Mouse (Mus musculus) urinary bladder, postnatal 14 days (tissue): ENCODE results near the gene Sh2d3c.

Experiments used
- DNase-seq: peaks from one replicate; pipeline ENCODE4 v3.0.0; 2021; ENCODE audit warnings: low spot score

Gene Sh2d3c

DNA sequence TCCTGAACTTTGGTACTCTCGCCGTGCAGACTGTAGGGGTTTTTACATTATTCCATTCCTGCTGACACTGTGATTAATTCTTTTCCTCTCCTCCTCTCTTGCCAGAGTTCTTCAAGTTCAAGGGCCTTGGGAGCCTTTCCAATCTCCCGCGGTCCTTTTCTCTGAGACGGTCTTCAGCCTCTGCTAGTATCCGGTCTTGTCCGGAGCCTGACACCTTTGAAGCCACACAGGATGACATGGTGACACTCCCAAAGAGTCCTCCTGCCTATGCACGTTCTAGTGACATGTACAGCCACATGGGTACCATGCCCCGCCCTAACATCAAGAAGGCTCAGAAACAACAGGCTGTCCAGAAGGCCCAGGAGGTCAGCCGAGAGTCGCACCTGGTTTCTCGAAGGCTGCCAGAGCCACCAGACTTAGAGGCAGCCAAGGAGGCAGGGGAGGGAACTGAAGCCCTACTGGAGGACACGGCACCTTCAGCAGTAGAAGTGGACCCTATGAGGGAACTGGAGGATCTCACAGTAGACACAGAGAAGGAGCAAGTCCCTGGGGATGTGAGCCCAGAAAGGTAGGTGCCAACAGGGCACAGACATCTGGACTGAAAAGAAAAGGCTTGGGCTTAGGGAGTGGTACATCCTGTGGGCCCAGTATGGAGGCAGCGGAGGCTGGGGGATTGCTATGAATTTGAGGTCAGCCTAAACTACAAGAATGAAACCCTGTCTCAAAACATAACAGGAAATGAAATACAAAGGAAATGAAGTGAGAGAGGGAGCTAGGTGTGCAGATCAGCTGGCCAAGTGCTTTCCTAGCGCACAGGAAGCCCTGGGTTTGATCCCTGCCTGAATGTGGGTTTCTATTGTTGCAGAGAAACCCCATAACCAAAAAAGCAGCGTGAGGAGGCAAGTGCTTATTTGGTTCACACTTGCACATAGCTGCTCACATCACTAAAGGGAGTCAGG lies 4.3 kb downstream of the Sh2d3c start:
- DNase-seq = no peak

GRCm38 (mm10) chr2:32727435-32727834 lies 6.6 kb downstream of the Sh2d3c start:
- peak; percentile 94 for DNase-seq

DNA sequence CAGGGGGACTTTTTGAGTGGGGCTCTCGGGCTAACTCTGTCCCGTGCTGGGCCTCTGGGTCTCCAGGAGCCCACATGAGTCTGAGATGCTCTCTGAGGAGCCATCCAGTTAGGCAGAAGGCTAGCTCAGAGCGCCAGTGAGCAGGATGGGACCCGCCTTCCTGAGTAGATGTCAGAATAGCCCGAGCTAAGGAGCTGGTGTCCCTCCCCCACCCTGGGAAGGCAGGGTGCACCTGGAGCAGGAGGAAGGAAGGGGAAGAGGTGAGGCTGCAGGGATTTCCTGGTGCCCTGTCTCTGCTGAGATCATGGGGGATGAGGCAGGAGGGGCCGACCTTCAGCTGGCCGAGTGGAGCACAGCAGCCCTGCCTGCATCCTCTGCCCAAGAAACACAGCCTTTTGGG lies 7.6 kb downstream of the Sh2d3c start:
- DNase-seq = no peak

- no peak for DNase-seq
Observed at GRCm38 (mm10) chr2:32729547-32729946, 8.7 kb downstream of the Sh2d3c start.

DNA sequence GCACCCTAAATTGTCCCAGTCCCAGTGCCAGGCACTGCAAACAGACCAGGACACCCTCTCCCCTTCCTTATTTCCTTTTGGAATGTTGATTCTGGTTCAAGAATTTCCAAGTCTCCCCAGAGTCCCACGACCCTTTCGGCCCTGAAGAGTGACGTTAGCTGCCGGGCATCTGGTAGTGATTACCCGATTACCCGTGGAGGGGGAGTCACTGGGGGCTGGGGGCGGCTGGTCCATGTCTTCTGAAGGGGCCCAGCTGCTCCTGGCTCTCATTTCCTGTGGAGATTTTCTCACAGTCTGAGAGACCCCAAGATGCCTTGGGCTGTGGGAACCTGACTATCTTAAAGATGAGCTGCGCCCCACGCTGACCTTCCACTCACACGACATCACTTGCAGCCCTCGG lies 10.0 kb downstream of the Sh2d3c start:
- DNase-seq = no peak

DNA sequence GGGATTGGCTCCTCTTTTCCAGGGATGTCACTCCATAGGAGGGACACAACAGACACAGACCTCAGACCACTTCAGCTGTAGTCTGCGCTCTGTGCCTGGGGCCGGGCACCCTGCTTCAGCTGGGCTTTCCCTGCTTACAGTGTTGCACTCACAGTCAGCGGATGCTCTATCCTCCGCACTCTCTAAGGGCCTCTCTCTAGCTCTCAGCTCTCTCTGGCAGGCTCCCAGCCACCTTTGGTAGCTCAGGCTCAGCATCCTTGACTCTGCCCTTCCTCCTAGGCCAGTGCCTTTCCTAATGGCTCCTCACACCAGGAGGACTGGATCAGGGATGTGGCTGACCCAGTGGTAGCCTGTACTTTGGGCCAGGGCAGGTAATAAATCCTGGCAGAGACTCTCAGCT lies 11.1 kb downstream of the Sh2d3c start:
- DNase-seq = no peak

DNA sequence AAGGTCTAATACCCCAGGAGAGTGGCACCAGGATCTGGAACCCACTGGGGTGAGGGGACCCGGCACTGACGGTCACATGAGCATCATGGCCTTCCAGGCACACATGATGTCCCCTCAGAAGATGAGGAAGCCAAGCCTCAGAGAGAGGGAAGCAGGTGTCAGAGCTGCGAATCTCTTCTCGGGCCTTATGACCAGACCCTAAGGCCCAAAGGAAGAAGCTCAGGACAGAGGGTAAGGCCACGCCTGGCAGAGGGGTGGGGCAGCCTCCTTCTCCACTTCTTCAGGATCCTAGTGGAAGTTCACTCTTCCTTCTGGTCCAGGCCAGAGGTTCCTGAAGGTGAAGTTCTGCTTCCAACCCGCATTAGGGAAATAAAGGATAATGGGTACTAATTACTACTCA lies 11.8 kb downstream of the Sh2d3c start:
- DNase-seq = no peak

GRCm38 (mm10) chr2:32734480-32734879 lies 13.6 kb downstream of the Sh2d3c start:
- DNase-seq = no peak

DNA sequence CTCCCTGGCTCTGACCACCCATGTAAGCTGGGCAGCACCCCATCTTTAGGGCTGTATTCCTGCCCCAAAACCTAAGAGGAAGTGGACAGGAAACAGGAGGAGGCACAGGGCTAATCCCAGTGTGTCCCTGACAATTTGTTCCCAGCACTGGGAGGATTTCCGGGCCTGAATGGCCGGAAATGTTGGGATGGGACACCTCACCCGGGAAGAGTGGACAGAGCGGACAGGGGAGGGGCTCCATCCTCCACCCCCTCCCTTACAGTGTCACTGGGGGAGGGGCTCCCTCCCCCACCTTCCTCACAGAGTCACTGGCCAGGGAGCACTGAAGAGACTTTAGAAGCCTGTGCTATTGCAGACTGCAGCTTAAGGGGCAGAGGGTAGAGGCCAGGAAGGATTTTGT lies 14.1 kb downstream of the Sh2d3c start:
- DNase-seq = no peak

- no peak for DNase-seq
Observed at GRCm38 (mm10) chr2:32736306-32736829, 15.5 kb downstream of the Sh2d3c start.

DNA sequence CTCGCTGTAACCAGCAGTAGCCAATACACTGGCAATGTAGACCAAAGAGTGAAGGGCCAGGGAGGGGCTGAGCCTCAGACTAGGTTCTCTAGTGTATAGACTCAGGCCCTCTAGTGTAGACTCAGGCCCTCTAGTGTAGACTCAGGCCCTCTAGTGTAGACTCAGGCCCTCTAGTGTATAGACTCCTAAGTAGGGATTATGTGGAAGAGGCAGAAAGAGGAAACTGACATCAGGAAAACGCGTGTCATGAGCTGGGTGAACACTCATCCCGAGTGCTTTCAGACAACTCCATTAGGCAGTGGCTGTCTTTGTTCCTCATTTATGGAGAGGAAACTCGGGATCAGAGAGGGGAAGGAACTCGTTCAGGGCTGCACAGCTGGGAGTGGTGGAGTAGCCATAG lies 16.2 kb downstream of the Sh2d3c start:
- DNase-seq = no peak

DNA sequence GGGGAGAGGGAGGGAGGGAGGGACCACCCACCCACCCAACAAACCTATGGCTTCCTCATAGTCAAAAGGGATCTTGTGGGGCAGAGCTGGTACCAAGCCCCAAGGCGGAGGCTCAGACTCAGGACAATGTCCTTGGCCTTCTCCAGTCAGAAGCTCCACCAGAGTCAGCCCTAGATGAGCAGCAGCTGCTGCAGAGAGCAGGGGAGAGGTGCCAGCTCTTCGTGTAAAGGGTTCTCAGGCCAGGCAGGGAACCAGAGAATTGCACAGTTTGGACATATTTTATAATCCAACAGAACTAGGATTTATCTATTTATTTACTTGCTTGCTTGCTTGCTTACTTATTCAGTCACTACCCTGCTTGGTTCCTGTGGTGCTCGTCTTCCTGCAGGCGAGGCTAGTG lies 18.5 kb downstream of the Sh2d3c start:
- DNase-seq = no peak

DNA sequence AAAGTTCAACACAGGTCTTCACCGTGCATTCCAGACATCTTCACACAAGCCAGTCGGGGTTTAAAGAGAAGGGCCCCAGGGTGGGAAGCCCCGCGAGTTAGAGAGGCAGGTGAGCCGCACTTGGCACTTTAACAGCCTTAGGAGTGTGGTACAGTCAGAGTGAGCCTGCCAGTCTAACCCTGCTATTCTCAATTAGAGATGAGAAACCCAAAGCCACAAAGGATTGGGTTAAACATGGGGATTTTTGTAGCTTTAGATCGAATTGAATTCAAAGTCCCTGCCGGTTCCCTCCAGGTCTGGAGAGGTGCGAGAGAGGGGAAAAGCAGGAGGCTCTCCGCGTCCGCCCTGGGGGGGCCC lies 20.0 kb downstream of the Sh2d3c start, which contains the start of gene 6330409D20Rik:
6330409D20Rik (minus strand) TSS at position 101 of the 357 bp plus-strand sequence.
- DNase-seq = no peak

- peak; percentile 35 for DNase-seq
Observed at GRCm38 (mm10) chr2:32741273-32742172, 20.7 kb downstream of the Sh2d3c start.

DNA sequence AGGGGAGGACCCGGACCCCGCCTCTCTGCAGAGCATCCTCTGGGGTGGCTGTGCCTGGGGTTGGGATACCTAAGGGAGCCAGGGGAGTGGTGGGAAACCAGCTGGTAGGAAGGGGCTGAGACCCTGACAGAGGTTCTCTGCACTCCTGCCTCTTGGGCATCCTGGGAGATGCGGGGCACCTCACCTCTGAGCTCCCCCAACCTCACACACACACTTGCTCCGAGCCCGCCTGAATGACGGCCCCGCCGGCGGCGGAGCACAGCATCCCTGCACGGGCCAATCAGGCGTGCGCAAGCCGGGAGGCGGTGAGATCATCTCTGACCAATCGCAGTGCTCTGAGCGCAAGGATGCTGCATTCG lies 21.3 kb downstream of the Sh2d3c start:
- DNase-seq = no peak

GRCm38 (mm10) chr2:32744272-32744982 lies 23.6 kb downstream of the Sh2d3c start:
- no peak for DNase-seq

DNA sequence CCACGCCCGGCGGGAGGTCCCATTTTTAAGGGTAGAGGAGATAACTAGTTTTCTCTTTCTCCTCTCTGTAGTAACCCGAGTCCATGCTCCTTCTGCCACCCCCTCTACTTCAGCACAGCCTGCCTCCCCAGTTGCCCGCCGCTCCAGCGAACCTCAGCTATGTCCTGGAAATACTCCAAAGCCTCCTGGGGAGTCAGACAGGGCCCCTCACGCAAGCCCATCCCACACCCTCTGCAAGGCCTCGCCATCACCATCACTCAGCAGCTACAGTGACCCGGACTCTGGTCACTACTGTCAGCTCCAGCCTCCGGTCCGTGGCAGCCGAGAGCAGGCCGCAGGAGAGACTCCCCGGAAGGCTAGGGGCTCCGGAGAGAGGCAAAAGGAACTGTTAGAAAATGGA lies 28.2 kb downstream of the Sh2d3c start:
- no peak for DNase-seq

DNA sequence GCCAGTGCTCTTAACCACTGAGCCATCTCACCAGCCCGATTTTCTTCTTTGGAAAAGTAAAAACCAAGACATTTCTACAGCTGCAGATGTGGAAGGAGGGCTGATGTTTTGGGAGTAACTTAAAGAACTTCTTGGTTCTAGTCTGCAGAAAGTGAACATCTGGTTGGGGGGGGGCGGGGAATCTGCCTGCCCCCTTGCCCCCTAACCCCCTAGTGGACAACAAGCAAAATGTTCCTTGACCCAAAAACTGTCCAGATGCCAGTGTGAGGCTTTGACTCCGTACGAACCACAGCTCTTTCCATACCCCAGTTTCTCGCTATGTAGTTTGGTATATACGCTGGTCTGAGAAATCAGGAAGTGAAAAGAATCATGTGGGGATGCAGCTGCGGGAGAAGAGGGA lies 29.3 kb downstream of the Sh2d3c start:
- no peak for DNase-seq

DNA sequence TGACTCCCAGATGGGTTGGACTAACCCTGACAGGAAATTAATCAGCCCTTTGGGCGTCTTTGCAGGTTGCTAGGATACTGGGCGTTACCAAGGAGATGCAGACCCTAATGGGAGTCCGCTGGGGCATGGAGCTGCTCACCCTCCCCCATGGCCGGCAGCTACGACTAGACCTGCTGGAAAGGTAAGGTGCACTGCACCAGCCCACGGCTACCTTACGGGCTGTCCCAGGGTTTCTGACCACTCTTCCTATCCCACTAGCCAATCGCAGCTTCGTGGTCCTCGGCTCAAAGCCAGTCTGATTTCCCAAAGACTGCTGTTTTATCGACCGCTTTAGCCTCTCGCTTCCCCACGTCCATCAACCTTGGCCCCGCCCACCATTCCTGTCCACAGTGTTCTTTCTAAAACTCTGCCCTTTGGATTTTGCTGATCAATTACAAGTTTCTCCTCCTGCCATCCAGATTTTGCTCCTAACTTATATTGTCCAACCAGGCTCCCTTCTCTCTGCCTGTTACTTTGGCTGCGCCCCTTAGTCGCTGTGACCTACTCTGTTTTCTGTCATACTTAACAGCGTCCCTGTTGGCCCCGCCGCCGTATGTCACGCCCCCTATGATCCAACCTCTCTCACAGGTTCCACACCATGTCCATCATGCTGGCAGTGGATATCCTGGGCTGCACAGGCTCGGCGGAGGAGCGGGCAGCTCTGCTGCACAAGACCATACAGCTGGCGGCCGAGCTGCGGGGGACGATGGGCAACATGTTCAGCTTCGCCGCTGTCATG lies 30.2 kb downstream of the Sh2d3c start:
- peak; percentile 78 for DNase-seq

DNA sequence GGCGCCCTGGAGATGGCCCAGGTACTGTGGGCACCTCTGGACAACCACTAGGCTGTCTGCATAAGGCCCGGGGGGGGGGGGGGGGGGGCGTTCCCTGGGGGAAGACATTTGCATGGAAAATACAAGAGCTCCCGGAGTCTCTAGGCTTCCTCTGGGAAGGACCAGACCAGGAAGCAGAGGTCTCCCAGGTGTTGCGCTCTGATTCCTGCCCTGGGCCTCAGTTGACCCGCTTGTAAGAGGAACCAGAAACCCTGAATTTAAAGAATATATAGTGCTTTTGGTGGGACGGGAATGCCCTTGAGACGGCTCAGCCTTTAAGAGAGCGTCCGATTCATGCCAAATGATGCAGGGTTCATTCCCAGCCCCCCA lies 30.8 kb downstream of the Sh2d3c start:
- no peak for DNase-seq

DNA sequence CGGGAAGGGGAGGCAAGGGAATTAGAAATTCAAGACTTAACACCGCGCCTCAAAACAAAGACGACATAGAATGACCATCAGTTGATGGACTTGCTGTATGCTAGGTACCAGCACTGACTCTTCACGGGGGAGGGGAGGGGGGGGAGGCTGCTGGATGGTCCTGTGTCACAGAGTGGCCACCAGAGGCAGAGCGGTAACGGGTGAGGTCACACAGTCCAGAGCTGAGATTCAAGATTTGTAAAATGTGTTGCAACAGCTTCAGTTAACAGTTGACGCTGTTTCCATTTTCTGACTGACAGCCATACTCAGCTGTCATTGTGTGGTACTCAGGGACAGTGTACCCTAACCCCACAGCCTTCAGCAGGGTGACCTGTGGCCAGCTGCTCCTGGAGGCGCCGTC lies 31.3 kb downstream of the Sh2d3c start:
- DNase-seq = no peak
